Mouse (Mus musculus) 3134 (cell line): Measurements from ENCODE around the gene Olfr536.
"Not testable (repeated sequence)": the region's sequence is repeated elsewhere in the genome, so short reads cannot be mapped to it uniquely, and the experiment has no call there.

Source experiments
- DNase-seq: peaks from one replicate; pipeline ENCODE4 v3.0.0-alpha.2; 2011; ENCODE audit warnings: low spot score; ENCODE audit not compliant: insufficient read length; ENCODE audit errors: extremely low read depth

Olfr536 gene

DNA sequence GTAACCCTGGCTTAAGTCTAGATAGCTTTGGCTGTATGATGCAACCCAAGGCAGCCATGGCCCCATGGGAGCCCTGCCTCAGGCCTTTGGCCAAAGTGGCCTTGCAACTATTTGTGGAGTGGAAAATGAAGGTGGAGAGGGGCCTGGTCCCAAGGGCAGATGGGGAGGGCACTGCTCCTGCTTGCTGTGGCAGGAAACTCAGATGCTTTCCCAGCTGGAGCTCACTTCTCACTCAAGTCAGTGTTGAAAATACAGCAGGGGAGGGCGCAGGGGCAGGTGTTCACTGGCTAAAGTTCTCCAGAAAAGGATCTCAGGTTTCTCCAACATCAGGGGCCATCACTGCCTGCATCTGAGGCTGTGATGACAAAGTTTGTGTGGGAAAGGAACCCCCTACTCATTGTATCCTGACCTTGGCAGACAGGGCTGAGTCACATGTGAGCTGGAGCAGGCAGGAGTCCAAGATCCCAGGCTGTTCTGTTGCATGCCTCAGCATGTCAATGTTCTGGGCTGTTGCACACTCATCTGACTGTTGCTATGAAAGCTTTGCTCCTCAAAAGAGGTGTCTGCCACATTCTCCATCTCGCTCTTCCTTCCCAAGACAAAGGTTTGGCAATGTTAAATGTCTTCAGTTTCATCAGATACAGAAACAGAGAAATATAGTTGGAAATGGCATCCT, at the start of gene Olfr536:
Gene Olfr536, minus strand, starts transcription at position 51 of the 676 bp plus-strand sequence.
- DNase-seq = not testable (repeated sequence)

DNA sequence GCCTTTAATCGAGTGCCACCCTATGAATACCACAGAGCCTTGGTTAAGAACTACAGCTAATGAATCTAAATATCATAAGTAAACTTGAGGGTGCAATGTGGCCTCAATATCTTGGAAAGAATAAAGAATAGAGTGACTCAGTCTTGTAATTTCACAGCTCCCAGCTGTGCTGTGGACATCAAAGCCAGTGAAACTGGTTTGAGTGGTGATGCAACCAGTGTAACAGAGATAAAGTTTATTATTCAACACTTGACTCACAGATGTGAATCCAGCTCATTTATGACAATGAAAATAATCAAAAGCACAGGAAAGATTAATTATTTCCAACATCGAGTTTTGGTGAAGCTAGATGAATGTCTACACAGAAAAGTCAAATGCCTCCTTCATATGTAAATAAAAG, 32.5 kb upstream of the Olfr536 start:
- DNase-seq = no peak

DNA sequence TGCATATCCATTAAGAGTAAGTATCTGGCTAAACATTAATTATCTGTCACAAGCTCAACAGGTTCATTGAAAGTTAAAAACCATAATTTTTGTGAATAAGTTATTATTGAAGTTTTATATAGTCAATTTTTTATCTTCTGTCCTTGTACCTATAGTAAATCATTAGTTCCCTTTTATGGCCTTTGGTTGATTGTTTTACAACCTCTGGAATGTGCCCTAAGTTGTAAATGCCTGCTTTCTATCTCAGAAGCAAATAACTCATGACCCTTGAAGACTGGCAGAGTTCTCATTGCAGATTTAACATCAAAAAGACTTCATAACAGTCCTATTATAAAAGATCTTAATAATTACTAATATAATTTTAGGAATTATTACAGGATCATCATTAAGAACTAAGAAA, 12.5 kb downstream of the Olfr536 start:
- DNase-seq = no peak

- DNase-seq = no peak
These were observed 13.0 kb downstream of the Olfr536 start for GRCm38 (mm10) chr7:140494231-140494630.

- DNase-seq = no peak
These were observed 18.2 kb downstream of the Olfr536 start for GRCm38 (mm10) chr7:140488981-140489380.

DNA sequence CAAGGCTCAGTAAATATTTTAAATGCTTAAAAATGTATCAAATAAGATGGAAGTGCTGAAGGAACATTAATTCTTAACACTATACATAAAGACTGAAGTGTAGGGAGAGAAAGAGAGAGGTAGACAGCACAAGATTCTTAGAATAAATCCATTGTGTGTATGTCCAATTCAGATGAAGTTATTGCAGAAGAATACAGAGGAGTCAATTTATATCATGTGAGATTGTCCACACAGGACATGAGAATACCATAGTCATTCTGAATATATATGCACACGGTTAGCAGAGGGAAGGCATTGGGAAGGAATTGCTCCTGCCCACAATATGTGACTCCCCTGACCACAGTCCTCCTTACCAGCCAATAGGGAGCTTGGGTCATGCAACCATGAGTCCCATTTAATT, 23.3 kb downstream of the Olfr536 start, which contains the start of gene Olfr535:
Gene Olfr535, plus strand, starts transcription at position 301 of the 400 bp plus-strand sequence.
- DNase-seq = no peak

- DNase-seq = no peak
These were observed 28.5 kb downstream of the Olfr536 start for GRCm38 (mm10) chr7:140478733-140479132.

DNA sequence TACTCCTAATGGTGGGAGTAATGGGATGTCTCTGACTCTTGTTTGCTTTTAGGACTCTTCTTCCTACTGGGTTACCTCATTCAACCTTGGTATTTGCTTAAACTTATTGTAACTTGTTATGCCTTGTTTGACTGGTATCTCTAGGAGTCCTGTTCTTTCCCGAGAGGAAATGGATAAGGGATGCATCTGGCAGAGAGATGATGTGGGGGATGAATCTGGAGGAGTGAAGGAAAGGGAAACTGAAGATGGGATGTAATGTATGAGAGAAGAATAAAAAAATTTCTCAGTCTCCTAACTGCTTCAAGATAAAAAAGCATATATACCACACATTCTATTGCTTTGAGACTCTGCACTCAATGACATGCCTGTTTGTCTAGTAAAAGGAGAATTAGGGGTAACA, 29.3 kb downstream of the Olfr536 start:
- DNase-seq = no peak

DNA sequence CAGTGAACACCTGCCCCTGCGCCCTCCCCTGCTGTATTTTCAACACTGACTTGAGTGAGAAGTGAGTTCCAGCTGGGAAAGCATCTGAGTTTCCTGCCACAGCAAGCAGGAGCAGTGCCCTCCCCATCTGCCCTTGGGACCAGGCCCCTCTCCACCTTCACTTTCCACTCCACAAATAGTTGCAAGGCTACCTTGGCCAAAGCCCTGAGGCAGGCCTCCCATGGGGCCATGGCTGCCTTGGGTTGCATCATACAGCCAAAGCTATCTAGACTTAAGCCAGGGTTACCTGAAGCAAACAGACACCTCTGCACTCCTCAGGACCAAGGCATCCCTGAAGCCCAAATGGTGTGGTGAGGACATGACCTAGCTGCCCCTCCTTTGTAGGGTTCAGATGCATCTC, 44.1 kb downstream of the Olfr536 start, which contains the start of gene Olfr533:
Gene Olfr533, plus strand, starts transcription at position 301 of the 400 bp plus-strand sequence.
- DNase-seq = not testable (repeated sequence)
